Mouse (Mus musculus) embryonic fibroblast, embryonic 13.5 days (primary cell): ENCODE results near the gene Neurog3.

Experiments
- CTCF ChIP-seq: IDR thresholded peaks from 2 replicates; pipeline ENCODE4 v1.5.1; 2011; ENCODE audit warnings: mild to moderate bottlenecking, control low read depth, low read length, moderate library complexity, borderline replicate concordance; ENCODE audit not compliant: insufficient read depth
- POLR2A ChIP-seq: IDR thresholded peaks from 2 replicates; pipeline ENCODE4 v1.6.1; 2011; ENCODE audit warnings: low read depth, mild to moderate bottlenecking, control low read depth, low read length, moderate library complexity

DNA sequence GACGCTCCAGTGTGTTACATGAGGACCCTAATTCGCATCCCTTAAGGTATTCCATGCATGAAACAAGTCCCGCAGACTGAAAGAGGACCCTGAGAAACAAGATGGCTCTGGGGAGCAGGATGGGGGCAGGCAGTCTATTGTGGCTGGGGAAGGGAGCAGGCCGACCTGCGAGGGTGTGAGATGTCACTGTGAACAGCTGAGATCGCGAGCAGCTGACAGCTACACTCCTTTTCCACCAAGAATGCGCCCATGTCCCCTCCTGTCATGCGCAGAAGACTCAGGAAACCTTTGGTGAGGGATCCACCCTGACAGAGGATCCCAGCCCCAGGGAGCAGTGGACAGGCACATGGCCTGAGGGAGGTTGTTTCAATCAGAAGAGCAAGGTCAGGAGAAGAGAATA lies 25.8 kb upstream of the Neurog3 start:
- TF ChIP-seq POLR2A = no peak
- no peak for TF ChIP-seq CTCF
